Mouse (Mus musculus): Measurements from ENCODE around the gene Zfp318.

- TF ChIP-seq CTCF (IDR thresholded peaks at IDR 0.05; ENCODE audit: borderline replicate concordance, insufficient read depth, low read depth, low read length) (no peak), POLR2A (IDR thresholded peaks at IDR 0.05; ENCODE audit: borderline replicate concordance, insufficient read depth, low read length) (no peak)
Measured at GRCm38 (mm10) chr17:46388200-46388599, 4.7 kb downstream of the Zfp318 start.
